Mouse (Mus musculus): ENCODE results near the gene Lsr. TPM values are rescaled to one million over a fixed set of nuclear protein-coding genes. Genes with fewer than 3 reads are reported as not detected.
"Not testable (repeated sequence)": the region's sequence is repeated elsewhere in the genome, so short reads cannot be mapped to it uniquely, and the experiment has no call there.

The Lsr gene
- polyA plus RNA-seq, 1 experiment from 2014 or later: 25.4 TPM

- H3K27ac ChIP-seq; H3K9ac ChIP-seq; H3K27me3 ChIP-seq; ATAC-seq (ENCODE audit: low FRiP score, low read depth); H3K9me3 ChIP-seq; H3K4me1 ChIP-seq; H3K4me2 ChIP-seq (replicated peaks); H3K4me3 ChIP-seq: not testable (repeated sequence)
- peaks cover 76% of the 10 kb centered on the region for H3K36me3 ChIP-seq
- 86% methylated on average over 3 of the region's 3 CpGs for WGBS
Measured at GRCm38 (mm10) chr7:30949902-30950301, 23.4 kb downstream of the Lsr start.

- Histone ChIP-seq H3K9ac (no peak overlapping the region), H3K4me2 (replicated peaks) (no peak overlapping the region), H3K27me3 (no peaks in the 10 kb centered on the region), H3K4me3 (no peak overlapping the region), H3K4me1 (no peaks in the 10 kb centered on the region), H3K9me3 (no peaks in the 10 kb centered on the region), H3K36me3 (peaks cover 36% of the 10 kb centered on the region), H3K27ac (no peak overlapping the region)
- no peak for ATAC-seq (ENCODE audit: low FRiP score, low read depth)
- 92% methylated on average over 7 of the region's 7 CpGs for WGBS
Measured at GRCm38 (mm10) chr7:30945876-30946275, 27.4 kb downstream of the Lsr start.

DNA sequence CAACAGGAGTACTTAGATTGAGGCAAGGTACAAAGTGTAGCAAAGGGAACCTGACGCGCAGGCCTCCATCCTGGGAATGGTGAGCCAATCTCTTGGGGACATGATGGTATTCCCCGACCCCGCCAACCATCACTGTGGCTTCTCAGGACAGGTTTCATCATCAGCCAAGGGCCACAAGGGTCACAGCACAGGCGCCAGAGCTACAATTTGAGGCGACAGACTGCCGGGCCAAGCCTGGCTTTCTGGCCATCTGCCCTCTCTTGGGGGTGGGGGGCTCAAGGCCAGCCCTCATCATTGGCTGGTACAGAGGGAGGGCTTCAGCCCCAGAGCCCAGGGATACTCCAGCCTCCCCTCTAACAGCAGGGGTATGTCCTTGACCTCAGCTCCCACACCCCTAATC is 27.8 kb downstream of the Lsr start:
- peaks cover 32% of the 10 kb centered on the region for H3K36me3 ChIP-seq
- not testable (repeated sequence) for H3K27ac ChIP-seq; H3K9ac ChIP-seq; H3K4me2 ChIP-seq (replicated peaks); ATAC-seq (ENCODE audit: low FRiP score, low read depth); H3K4me3 ChIP-seq; H3K9me3 ChIP-seq; H3K4me1 ChIP-seq; H3K27me3 ChIP-seq
- WGBS: 89% methylated on average over 7 of the region's 7 CpGs

DNA sequence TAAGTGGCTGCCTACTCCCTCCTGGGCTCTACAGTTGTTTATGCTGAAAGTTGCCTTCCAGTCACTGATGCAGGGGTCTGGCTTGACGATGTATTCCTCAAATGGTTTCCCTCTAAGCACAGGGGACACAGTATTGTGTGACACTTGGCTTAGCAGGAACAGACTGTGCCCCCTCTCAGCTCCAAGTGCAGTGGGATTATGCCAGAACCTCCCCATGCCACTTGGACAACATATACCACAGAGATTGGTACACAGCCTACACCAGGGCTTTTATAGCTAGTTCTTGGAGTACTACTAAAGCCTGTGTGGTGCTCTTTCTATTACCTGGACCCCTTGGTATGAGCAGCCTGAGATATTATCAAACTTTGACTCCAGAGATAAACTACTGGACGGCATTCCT is 28.6 kb downstream of the Lsr start:
- not testable (repeated sequence) for H3K27me3 ChIP-seq, H3K4me1 ChIP-seq
- 74% methylated on average over 2 of the region's 2 CpGs for WGBS

DNA sequence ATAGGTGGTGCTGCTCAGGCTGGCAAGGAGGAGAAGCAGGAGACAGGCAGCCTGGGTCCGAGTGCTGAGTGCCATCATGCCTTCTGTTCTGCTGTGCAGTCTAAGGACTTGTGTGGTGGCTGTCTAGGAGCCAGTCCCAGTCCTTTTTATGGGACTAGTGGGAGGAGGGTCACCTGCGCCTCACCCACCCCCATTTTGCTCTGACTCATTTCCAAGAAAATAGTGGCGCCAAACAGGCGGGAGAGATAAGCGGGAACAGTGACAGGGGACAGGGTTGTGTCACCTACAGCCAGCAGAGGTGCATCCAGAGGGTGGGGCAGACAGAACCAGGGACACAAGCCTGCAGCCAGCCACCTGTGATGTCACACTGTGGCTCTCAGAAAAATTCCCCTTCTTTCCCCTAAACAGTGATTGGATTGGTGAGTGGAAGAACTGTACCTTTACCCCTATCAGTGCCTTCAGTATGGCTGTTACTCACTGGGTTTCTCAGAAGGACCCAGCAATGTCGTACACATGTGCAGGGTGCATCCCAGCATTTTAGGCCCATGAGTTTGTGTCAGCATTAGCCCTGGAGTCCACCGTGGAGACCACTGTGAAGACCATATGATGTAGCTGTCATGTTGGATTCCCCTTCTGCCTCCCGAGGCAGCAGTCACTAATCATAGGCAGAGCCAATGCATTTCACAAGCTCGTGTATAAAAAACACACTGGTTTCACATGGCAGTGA is 29.2 kb downstream of the Lsr start, which contains the start of gene Hamp:
Hamp (minus strand) TSS at position 124 of the 727 bp plus-strand sequence.
- no peaks in the 10 kb centered on the region for H3K9me3 ChIP-seq
- H3K27me3 ChIP-seq: no peaks in the 10 kb centered on the region
- no peak within 1 kb of the TSS for H3K4me3 ChIP-seq
- no peaks in the 10 kb centered on the region for H3K4me1 ChIP-seq
- no peak within 1 kb of the TSS for H3K27ac ChIP-seq
- 67% methylated on average over 9 of the region's 9 CpGs for WGBS
- no peak within 1 kb of the TSS for H3K4me2 ChIP-seq (replicated peaks)
- H3K36me3 ChIP-seq: peaks cover 21% of the 10 kb centered on the region
- ATAC-seq (ENCODE audit: low FRiP score, low read depth): no peak
- no peak within 1 kb of the TSS for H3K9ac ChIP-seq

More for the DNA sequence above, 28.6 kb downstream of the Lsr start:
- not testable (repeated sequence) for H3K4me3 ChIP-seq; ATAC-seq (ENCODE audit: low FRiP score, low read depth); H3K9me3 ChIP-seq; H3K9ac ChIP-seq; H3K27ac ChIP-seq; H3K4me2 ChIP-seq (replicated peaks)
- peaks cover 25% of the 10 kb centered on the region for H3K36me3 ChIP-seq

DNA sequence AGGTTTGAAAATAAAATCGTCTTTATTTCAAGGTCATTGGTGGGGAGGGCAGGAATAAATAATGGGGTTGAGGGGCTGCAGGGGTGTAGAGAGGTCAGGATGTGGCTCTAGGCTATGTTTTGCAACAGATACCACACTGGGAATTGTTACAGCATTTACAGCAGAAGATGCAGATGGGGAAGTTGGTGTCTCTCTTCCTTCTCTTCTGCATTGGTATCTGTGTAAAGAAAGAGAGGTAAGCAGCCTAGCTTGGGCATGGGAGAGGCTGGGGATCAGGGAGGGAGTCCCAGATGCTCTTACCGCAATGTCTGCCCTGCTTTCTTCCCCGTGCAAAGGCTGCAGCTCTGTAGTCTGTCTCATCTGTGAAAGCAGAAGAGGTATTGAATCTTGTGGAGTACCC is 30.9 kb downstream of the Lsr start:
- H3K36me3 ChIP-seq: peaks cover 15% of the 10 kb centered on the region
- H3K4me2 ChIP-seq (replicated peaks); H3K4me1 ChIP-seq; H3K9ac ChIP-seq; H3K27me3 ChIP-seq; H3K4me3 ChIP-seq; H3K9me3 ChIP-seq; H3K27ac ChIP-seq; ATAC-seq (ENCODE audit: low FRiP score, low read depth): not testable (repeated sequence)
- 62% methylated on average over 3 of the region's 3 CpGs for WGBS

DNA sequence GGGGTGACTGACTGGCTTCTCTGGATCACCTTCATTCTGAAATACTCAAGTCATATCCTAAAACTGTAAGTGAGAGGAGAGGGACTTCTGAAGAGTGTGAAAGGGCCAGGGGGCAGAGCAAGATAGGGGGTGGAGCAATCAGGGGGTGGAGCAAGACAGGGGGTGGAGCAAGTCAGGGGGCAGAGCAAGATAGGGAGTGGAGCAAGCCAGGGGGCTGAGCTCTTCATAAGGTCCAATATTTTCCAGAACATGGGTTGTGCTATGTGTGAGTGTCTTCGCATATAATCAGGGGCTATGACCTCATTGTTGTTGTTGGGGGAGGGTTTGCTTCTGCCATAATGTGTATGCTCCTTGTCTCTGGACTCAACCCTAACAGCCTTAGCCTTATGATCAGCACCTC is 33.2 kb downstream of the Lsr start:
- not testable (repeated sequence) for H3K27ac ChIP-seq; H3K36me3 ChIP-seq; ATAC-seq (ENCODE audit: low FRiP score, low read depth); H3K4me2 ChIP-seq (replicated peaks); H3K4me3 ChIP-seq; H3K9me3 ChIP-seq; H3K27me3 ChIP-seq; H3K4me1 ChIP-seq; H3K9ac ChIP-seq
- WGBS: 91% methylated on average over 1 of the region's 1 CpGs

DNA sequence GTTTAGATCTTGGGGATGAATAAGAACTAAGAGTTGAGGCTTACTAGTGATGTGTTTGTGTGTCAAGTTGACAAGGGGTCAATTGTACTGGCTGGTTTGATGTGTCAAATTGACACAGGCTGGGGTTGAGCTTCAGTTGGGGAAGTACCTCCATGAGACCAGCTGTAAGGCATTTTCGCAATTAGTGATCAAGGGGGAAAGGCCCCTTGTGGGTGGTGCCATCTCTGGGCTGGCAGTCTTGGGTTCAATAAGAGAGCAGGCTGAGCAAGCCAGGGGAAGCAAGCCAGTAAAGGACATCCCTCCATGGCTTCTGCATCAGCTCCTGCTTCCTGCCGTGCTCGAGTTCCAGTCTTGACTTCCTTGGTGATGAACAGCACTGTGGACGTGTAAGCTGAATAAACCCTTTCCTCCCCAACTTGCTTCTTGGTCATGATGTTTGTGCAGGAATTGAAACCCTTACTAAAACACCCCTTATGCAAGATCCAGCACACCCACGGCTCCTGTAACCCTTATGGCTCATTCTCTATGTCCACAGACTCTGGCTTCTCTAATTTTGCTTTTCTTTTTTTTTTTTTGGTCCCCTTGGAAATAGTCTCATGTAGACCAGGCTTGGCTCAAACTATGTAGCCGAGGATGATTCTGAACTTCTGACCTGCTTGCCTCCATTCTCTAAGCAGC is 37.7 kb downstream of the Lsr start:
- H3K36me3 ChIP-seq; ATAC-seq (ENCODE audit: low FRiP score, low read depth); H3K9me3 ChIP-seq; H3K27me3 ChIP-seq; H3K9ac ChIP-seq; H3K4me1 ChIP-seq; H3K4me3 ChIP-seq; H3K27ac ChIP-seq; H3K4me2 ChIP-seq (replicated peaks): not testable (repeated sequence)
- WGBS: 70% methylated on average over 6 of the region's 6 CpGs

- H3K36me3 ChIP-seq; H3K4me1 ChIP-seq; H3K4me3 ChIP-seq; H3K27ac ChIP-seq; H3K27me3 ChIP-seq; H3K4me2 ChIP-seq (replicated peaks); ATAC-seq (ENCODE audit: low FRiP score, low read depth); H3K9me3 ChIP-seq; H3K9ac ChIP-seq: not testable (repeated sequence)
- WGBS: 83% methylated on average over 2 of the region's 2 CpGs
Measured at GRCm38 (mm10) chr7:30924581-30924980, 48.7 kb downstream of the Lsr start, which contains the start of gene Hamp2. Hamp2 (minus strand) TSS chr7:30924681.

- Histone ChIP-seq H3K27ac (no peak overlapping the region), H3K9ac (no peak overlapping the region), H3K36me3 (no peaks in the 10 kb centered on the region), H3K4me2 (replicated peaks) (no peak overlapping the region), H3K9me3 (no peaks in the 10 kb centered on the region), H3K4me3 (no peak overlapping the region), H3K4me1 (no peaks in the 10 kb centered on the region), H3K27me3 (0 out of 2 replicates have a peak, but pooled peaks cover 2% of the 10 kb centered on the region)
- ATAC-seq (ENCODE audit: low FRiP score, low read depth): no peak
- 73% methylated on average over 3 of the region's 3 CpGs for WGBS
Measured at GRCm38 (mm10) chr7:30924071-30924470, 49.2 kb downstream of the Lsr start.

DNA sequence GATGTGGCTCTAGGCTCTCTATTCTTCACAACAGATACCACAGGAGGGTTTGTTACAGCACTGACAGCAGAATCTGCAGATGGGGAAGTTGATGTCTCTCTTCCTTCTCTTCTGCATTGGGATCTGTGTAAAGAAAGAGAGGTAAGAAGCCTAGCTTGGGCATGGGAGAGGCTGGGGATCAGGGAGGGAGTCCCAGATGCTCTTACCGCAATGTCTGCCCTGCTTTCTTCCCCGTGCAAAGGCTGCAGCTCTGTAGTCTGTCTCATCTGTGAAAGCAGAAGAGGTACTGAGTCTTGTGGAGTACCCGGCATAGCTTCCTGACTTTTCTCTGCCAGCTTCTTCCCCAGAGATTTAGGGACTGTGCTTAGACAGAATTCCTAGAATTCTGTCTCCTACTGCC is 50.8 kb downstream of the Lsr start:
- not testable (repeated sequence) for H3K9me3 ChIP-seq; H3K4me3 ChIP-seq; H3K4me1 ChIP-seq; H3K4me2 ChIP-seq (replicated peaks); H3K27ac ChIP-seq; H3K9ac ChIP-seq; H3K27me3 ChIP-seq; H3K36me3 ChIP-seq; ATAC-seq (ENCODE audit: low FRiP score, low read depth)
- 45% methylated on average over 3 of the region's 3 CpGs for WGBS

GRCm38 (mm10) chr7:30920217-30920616 is 53.0 kb downstream of the Lsr start:
- Histone ChIP-seq H3K4me1 (no peaks in the 10 kb centered on the region), H3K9me3 (no peaks in the 10 kb centered on the region), H3K36me3 (no peaks in the 10 kb centered on the region), H3K27me3 (0 out of 2 replicates have a peak, but pooled peaks cover 2% of the 10 kb centered on the region), H3K4me3 (no peak overlapping the region), H3K9ac (no peak overlapping the region), H3K4me2 (replicated peaks) (no peak overlapping the region), H3K27ac (no peak overlapping the region)
- 64% methylated on average over 3 of the region's 3 CpGs for WGBS
- ATAC-seq (ENCODE audit: low FRiP score, low read depth): no peak
